Mouse (Mus musculus) gastrocnemius, postnatal 14 days (tissue): ENCODE results near the gene Rbm26. TPM values are rescaled to one million over a fixed set of nuclear protein-coding genes. Genes with fewer than 3 reads are reported as not detected.

ENCODE experiments used
- DNase-seq: peaks from one replicate; pipeline ENCODE4 v3.0.0; 2021; ENCODE audit warnings: mixed read lengths
- intact Hi-C: fragments of 180-260 bp; cut with DNase I; formaldehyde crosslinking; loops from one replicate; pipeline ENCODE4 v1.15.1; 2025; ENCODE audit warnings: low total_unique reads
- total RNA-seq, 2 experiments: library from RNA; stranded (reverse); gene quantifications; 2 replicates each; pipeline ENCODE4 v1.2.3; 2021

The Rbm26 gene
- total RNA-seq, 2 experiments from 2014 or later, result 19.4 to 19.9 TPM

GRCm38 (mm10) chr14:105098861-105099260 lies 78.3 kb downstream of the Rbm26 start:
- intact Hi-C loops, result no loop called here
- no peak for DNase-seq

DNA sequence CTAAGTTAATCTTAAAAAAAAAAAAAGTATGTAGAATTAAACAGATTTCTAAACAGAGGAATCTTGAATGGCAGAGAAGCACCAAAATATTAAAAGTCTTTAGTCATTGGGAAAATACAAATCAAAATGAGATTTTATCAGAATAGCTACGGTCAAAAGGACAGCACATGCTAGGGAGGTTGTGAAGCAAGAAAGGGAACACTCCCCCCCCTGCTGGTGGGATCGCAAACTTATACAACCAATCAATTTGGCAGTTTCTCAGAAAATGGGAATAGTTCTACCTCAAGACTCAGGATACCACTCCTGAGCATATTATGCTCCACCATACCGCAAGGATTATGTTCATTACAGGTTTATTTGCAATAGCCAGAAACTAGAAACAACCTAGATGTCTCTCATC lies 80.9 kb downstream of the Rbm26 start:
- intact Hi-C loops, result no loop called here
- no peak for DNase-seq

DNA sequence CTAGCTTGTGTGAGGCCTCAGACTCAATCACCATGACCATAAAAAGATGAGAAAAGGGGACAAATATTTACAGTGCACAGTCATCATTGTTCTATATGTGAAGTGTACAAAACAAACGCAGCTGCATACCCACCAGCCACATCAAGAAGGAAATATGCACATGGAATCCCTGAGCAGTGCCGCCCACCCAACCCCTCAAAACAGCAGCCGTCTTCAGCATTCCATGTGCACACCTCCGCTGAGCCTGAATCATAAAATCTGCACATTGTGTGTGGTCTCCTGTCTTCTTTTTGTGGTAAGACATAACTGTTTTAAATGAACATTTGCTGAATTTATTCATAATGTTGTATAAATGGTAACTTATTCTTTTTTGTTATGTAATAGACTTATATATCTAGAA lies 90.1 kb downstream of the Rbm26 start:
- intact Hi-C loops, result no loop called here
- DNase-seq, result no peak

GRCm38 (mm10) chr14:105085332-105085993 lies 91.7 kb downstream of the Rbm26 start:
- DNase-seq, result no peak
- intact Hi-C loops, result no loop called here

DNA sequence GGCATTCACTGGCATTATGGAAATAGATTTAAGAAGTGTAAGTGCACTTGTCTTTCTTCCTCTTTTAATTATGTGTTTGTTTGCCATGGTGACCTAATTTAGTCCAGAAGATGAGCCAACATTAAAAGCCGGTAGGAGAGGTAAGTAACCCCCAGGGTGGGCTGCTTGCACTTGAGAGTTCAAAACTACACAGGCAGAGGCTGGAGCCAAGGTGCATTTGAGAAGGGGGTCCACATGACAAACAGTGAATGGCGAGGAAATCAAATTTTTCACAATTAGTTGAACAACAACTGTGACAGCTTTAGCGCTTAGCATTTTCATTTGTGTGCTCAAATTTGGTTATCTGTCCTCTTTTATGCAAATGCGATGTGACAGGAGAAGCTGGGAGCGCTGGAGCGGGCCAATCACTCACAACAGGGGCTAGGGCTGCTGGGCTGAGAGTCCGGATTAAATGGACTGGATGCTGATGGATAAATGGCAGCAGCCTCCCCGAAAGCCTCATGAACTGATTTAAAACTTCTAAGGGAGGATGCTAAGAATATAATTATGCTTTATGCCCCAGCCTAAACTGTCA lies 92.3 kb downstream of the Rbm26 start:
- DNase-seq, result no peak
- intact Hi-C loops, result no loop called here

DNA sequence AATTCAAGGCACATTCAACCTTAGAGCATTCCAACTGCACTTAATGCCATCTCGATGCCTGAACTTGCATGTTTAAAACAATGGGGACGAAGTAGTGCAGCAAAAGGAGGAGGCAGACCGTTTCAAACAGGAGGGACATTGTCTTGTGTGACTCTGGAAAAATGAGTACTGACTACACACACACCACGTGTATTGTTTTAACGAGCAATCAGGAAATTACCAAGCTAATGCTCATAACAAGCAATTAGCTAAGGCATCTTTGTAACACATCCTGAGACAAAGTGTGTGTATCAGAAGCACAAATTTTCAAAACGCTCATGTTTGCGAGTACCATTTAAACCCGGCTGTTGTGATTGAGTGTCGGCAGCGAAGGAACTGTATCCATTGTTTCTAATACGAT lies 93.0 kb downstream of the Rbm26 start:
- intact Hi-C loops, result no loop called here

DNA sequence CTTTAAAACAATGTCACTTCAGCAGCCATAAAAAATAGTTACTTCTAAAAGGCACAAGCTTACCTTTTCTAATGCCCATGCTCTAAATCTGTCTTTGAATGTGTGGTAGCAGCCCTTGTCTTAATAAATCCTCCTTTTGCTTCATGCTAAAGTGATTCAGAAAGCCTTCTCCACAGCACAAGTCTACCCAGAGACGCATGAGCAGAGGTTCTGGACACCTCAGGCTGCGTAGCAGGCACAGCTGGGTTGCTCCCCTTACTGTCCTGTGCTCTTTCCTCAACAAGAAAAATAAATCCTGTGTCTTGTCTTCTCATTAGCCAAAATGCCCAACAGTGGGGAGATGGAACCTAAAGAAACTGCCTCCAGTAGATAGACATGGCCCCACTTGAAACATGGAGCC lies 102.4 kb downstream of the Rbm26 start:
- no peak for DNase-seq
- intact Hi-C loops, result no loop called here

More for the DNA sequence above, 93.0 kb downstream of the Rbm26 start:
- DNase-seq, result no peak

DNA sequence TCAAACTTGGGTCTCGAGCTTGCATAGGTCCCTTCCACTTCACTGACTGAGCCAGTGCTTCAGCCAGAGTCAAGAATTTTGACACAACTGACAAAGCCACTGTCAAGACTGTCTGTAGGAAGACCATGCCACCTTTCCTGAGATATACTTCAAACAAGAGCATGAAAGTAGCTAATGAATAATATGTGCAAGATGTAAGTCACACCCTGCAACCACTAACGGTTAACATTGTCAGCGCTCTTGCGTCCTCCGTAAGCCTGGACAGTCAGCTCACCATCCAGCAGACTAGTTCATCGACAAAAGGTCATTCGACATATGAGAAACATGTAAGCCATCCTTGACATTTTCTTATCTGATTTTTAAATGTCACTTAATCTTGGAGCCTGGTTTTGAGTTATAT lies 102.8 kb downstream of the Rbm26 start:
- intact Hi-C loops, result no loop called here

GRCm38 (mm10) chr14:105071010-105071509 lies 106.1 kb downstream of the Rbm26 start:
- DNase-seq, result no peak
- intact Hi-C loops, result no loop called here

More for the DNA sequence above, 102.8 kb downstream of the Rbm26 start:
- no peak for DNase-seq

DNA sequence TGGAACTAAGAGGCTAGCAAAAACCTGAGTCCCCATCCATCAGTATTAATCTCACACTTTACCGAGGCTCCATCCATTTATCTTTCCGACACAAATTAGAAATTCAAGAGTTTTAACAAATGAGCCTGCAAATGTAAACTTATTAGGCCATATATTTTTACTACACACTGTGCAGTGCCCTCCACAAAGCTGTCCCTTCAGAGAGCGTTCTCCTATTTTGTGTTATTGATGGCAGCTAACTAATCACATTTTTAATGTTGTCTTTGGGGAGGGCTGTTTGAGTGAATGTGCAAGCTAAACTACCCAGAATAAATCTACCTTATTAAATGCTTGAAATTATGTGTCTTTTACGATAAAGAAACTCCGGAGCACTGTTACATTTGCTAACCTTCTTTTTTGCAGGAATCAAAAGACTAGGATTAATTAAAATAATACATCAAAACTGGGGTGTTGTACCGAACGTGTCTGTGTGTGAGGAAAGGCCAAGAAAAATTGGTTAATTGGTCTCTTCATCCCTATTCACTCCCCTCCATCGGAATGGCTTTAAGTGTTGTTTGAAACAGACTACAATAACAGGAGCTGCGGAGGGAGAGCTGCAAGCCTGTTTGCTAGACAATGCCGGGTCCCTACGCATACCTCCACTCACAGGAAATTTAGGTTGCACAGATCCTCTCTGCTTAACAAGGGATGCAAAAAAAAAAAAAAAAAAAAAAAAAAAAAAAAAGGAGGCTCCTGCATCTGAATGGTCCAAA lies 106.7 kb downstream of the Rbm26 start:
- intact Hi-C loops, result no loop called here
- no peak for DNase-seq

DNA sequence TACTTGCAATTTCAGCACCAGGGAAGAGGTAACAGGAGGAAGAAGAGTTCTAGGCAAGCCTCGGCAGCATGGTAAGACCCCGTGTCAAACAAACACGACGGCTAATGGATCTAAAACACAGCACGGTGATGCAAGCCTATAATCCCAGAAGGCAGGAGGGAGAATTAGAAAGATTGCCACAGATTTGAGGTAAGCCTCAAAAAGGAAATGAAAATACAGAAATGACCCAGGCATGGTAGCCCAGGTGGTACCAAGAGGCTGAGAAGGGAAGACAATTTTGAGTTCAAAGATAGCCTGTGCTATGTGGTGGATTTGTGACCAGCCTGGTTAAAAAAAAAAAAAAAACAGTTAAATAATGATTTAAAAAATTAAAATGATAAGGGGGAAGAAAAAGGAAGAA lies 109.1 kb downstream of the Rbm26 start:
- intact Hi-C loops, result no loop called here
- no peak for DNase-seq

DNA sequence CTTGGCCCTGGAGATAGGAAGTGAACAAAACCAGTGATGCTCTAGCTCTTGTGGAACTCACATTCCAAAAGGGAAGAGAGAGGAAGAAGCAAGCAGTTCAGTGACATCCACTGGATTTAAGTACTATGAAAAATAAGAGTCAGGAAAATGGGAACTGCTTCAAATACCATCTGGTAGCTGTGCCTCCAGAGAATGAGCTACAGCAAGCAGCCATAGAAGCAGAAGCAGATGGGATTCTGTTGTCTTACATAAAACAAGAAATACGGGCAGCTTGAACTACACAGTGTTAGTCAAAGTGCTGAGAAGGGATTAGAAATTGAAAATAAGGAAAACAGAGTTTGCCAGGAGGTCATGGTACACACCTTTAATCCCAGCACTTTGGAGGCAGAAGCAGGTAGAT lies 112.9 kb downstream of the Rbm26 start:
- no peak for DNase-seq
- intact Hi-C loops, result no loop called here

DNA sequence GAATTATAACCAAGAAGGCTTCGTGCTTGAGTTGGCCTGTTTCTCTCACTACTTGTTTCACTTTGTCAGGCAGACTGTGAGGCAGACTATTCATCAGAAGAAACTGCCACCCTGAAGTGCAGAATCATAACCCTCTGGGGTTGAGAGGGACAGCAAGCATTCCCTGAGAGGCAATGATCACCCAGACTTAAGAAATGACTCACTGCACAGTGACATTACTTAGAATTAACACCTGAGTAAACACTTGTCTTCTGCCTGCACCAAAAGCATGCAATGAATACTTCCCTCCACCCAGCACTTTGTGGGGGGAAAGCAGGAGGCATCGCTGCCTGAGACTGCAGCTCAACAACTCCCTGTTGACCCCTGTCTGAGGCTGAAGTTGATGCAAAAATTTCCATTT lies 115.9 kb downstream of the Rbm26 start:
- intact Hi-C loops, result no loop called here
- DNase-seq, result no peak

DNA sequence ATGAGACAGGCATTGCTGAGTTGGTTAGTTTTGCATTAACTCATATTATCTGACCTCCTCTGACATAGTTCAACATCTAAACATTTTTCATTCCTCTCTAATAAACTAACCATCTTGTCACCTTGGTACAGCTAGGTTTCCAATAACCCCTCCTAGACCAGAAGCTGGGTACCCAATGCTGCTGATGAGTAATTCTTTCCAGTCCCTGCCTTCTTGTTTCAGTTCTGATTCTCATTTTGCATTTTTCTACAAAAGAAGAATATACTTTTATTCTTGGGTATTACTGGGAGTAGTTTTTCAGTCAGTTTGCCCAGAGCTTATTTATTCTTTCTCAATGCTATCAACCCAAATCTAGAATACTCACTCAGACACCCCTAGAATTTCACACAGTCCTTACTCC lies 119.2 kb downstream of the Rbm26 start:
- no peak for DNase-seq
- intact Hi-C loops, result no loop called here

Other genes with a start within 250 kb of the Rbm26 start
- 10 to 100 TPM; 12.7 to 16.1 TPM for gene Ndfip2, start 81.2 kb upstream of the Rbm26 start, total RNA-seq